Mouse (Mus musculus) gastrocnemius, postnatal 14 days (tissue): ENCODE data around the gene Gm13691. TPM values are rescaled to one million over a fixed set of nuclear protein-coding genes. Genes with fewer than 3 reads are reported as not detected.
"Not testable (repeated sequence)": the region's sequence is repeated elsewhere in the genome, so short reads cannot be mapped to it uniquely, and the experiment has no call there.

ENCODE experiments used
- DNase-seq: peaks from one replicate; pipeline ENCODE4 v3.0.0; 2021; ENCODE audit warnings: mixed read lengths
- intact Hi-C: fragments of 180-260 bp; cut with DNase I; formaldehyde crosslinking; loops from one replicate; pipeline ENCODE4 v1.15.1; 2025; ENCODE audit warnings: low total_unique reads
- long read RNA-seq, 2 experiments: library from polyadenylated mRNA; stranded (forward); transcript quantifications; one replicate each; pipeline ENCODE4 v2.0.0; 2021
- total RNA-seq, 2 experiments: library from RNA; stranded (reverse); gene quantifications; 2 replicates each; pipeline ENCODE4 v1.2.3; 2021

Gene Gm13691
- under 1 TPM; 0.60 to 0.80 TPM for total RNA-seq
- long read RNA-seq, experiment 1, partial matches to known transcripts: 0 of 2 reads
- long read RNA-seq, experiment 1, other reads (novel, unspliced or antisense): 0 of 2 reads
- long read RNA-seq, experiment 2: 0 reads

- intact Hi-C loops, DNase-seq: not testable (repeated sequence)
Observed at GRCm38 (mm10) chr2:83990253-83990652, at the start of gene Gm13691. Gm13691 (plus strand) TSS chr2:83990553.

- intact Hi-C loops: no loop called here
- peak; percentile 30 for DNase-seq
Observed at GRCm38 (mm10) chr2:83940931-83941361, 49.4 kb upstream of the Gm13691 start, which contains the start of gene Zswim2. Zswim2 (minus strand) TSS chr2:83941228.

GRCm38 (mm10) chr2:83941378-83941777 lies 49.0 kb upstream of the Gm13691 start:
- intact Hi-C loops: no loop called here

GRCm38 (mm10) chr2:83941792-83942191 lies 48.6 kb upstream of the Gm13691 start:
- intact Hi-C loops: no loop called here

More at GRCm38 (mm10) chr2:83941378-83941777, 49.0 kb upstream of the Gm13691 start:
- no peak for DNase-seq

GRCm38 (mm10) chr2:83955393-83955792 lies 35.0 kb upstream of the Gm13691 start, which contains the start of gene Gm13698:
Gm13698 (plus strand) TSS chr2:83955693.
- intact Hi-C loops, DNase-seq: not testable (repeated sequence)

More at GRCm38 (mm10) chr2:83941792-83942191, 48.6 kb upstream of the Gm13691 start:
- DNase-seq: no peak

GRCm38 (mm10) chr2:83961203-83961602 lies 29.1 kb upstream of the Gm13691 start, which contains the start of gene Gm13693:
Gm13693 (plus strand) TSS chr2:83961503.
- intact Hi-C loops: not testable (repeated sequence)

GRCm38 (mm10) chr2:83967013-83967412 lies 23.3 kb upstream of the Gm13691 start, which contains the start of gene Gm13695:
Gm13695 (plus strand) TSS chr2:83967313.
- intact Hi-C loops, DNase-seq: not testable (repeated sequence)

More at GRCm38 (mm10) chr2:83961203-83961602, 29.1 kb upstream of the Gm13691 start, which contains the start of gene Gm13693:
- DNase-seq: not testable (repeated sequence)

- intact Hi-C loops, DNase-seq: not testable (repeated sequence)
Observed at GRCm38 (mm10) chr2:83972823-83973222, 17.5 kb upstream of the Gm13691 start, which contains the start of gene Gm13696. Gm13696 (plus strand) TSS chr2:83973123.

GRCm38 (mm10) chr2:83978633-83979032 lies 11.7 kb upstream of the Gm13691 start, which contains the start of gene Gm13694:
Gm13694 (plus strand) TSS chr2:83978933.
- DNase-seq, intact Hi-C loops: not testable (repeated sequence)

- DNase-seq, intact Hi-C loops: not testable (repeated sequence)
Observed at GRCm38 (mm10) chr2:83984443-83984842, 5.9 kb upstream of the Gm13691 start, which contains the start of gene Gm13697. Gm13697 (plus strand) TSS chr2:83984743.

- intact Hi-C loops, DNase-seq: not testable (repeated sequence)
Observed at GRCm38 (mm10) chr2:83993639-83994255, 3.4 kb downstream of the Gm13691 start.

- intact Hi-C loops, DNase-seq: not testable (repeated sequence)
Observed at GRCm38 (mm10) chr2:83994526-83994925, 4.2 kb downstream of the Gm13691 start.

- DNase-seq: no peak
- intact Hi-C loops: no loop called here
Observed at GRCm38 (mm10) chr2:84008913-84009312, 18.6 kb downstream of the Gm13691 start.

GRCm38 (mm10) chr2:84009818-84010217 lies 19.5 kb downstream of the Gm13691 start:
- intact Hi-C loops: no loop called here
- DNase-seq: no peak

GRCm38 (mm10) chr2:84014572-84014971 lies 24.2 kb downstream of the Gm13691 start:
- intact Hi-C loops: no loop called here

GRCm38 (mm10) chr2:84016291-84016690 lies 25.9 kb downstream of the Gm13691 start:
- DNase-seq, intact Hi-C loops: not testable (repeated sequence)

More at GRCm38 (mm10) chr2:84014572-84014971, 24.2 kb downstream of the Gm13691 start:
- no peak for DNase-seq

GRCm38 (mm10) chr2:84018330-84018729 lies 28.0 kb downstream of the Gm13691 start:
- DNase-seq: no peak
- intact Hi-C loops: no loop called here

- intact Hi-C loops: no loop called here
- no peak for DNase-seq
Observed at GRCm38 (mm10) chr2:84019519-84020305, 29.4 kb downstream of the Gm13691 start.

GRCm38 (mm10) chr2:84021930-84022329 lies 31.6 kb downstream of the Gm13691 start:
- no peak for DNase-seq
- intact Hi-C loops: no loop called here
